Mouse (Mus musculus): ENCODE data around the gene Thsd4. TPM values are rescaled to one million over a fixed set of nuclear protein-coding genes. Genes with fewer than 3 reads are reported as not detected.

The Thsd4 gene
- total RNA-seq, 1 experiment: 1.6 TPM

GRCm38 (mm10) chr9:60290780-60291179 lies 231.1 kb downstream of the Thsd4 start:
- Histone ChIP-seq H3K4me1 (ENCODE audit: control insufficient read depth in 2 of 2, insufficient read depth in 2 of 2, low read length in 2 of 2, poor library complexity in 1 of 2) (peaks cover 0 to 2% of the 10 kb centered on the region in 2 experiments; a peak in 1 of 4 replicates), H3K36me3 (ENCODE audit: control insufficient read depth, insufficient read depth, low read length, poor library complexity, severe bottlenecking) (no peaks in the 10 kb centered on the region), H3K27ac (ENCODE audit: insufficient read depth, low read depth, low read length, poor library complexity, severe bottlenecking) (no peak overlapping the region), H3K9ac (ENCODE audit: insufficient read depth, low read depth, low read length, poor library complexity, severe bottlenecking) (no peak overlapping the region), H3K4me3 (ENCODE audit: insufficient read depth in 1 of 2, low read depth in 1 of 2, low read length in 2 of 2, poor library complexity in 1 of 2, severe bottlenecking in 1 of 2) (no peak overlapping the region), H3K9me3 (ENCODE audit: control insufficient read depth, insufficient read depth, low read depth, low read length) (no peaks in the 10 kb centered on the region)
- in situ Hi-C loops (cut with MboI; ENCODE audit: low sequenced_read_pairs in 2 of 2, unreplicated experiment in 2 of 2): no loop called here
- DNase-seq (ENCODE audit: low read depth, low spot score): no peak
- TF ChIP-seq ZNF384 (IDR thresholded peaks at IDR 0.05; ENCODE audit: low read depth, low read length) (no peak), ZC3H11A (IDR thresholded peaks at IDR 0.05; ENCODE audit: borderline replicate concordance, low read depth, low read length) (no peak), HCFC1 (IDR thresholded peaks at IDR 0.05; ENCODE audit: borderline replicate concordance, insufficient read depth, low read length) (no peak), CHD2 (IDR thresholded peaks at IDR 0.05; ENCODE audit: low read depth, low read length) (no peak), MAFK (IDR thresholded peaks at IDR 0.05; ENCODE audit: insufficient read depth, low read depth, low read length) (no peak)

DNA sequence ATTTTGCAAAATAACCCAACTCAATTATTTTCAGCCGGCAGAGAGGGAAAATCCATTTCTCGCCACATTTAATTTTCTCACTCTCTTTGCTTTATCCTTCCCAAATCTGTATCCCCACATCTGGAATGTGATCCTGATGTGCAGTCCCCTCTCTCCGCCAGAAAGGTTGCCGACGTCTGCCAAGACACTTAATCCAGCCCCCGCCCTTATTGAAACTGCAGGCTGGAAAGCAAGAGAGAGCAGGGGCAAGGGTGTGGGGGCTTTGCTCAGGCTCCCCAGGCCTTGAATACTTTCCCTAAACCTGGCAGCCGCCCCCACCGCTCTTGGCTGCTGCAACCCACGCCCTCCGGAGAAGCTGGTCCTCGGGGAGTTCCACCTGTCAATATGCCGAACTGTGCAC lies 233.1 kb downstream of the Thsd4 start:
- Histone ChIP-seq H3K36me3 (ENCODE audit: control insufficient read depth, insufficient read depth, low read length, poor library complexity, severe bottlenecking) (no peaks in the 10 kb centered on the region), H3K9ac (ENCODE audit: insufficient read depth, low read depth, low read length, poor library complexity, severe bottlenecking) (no peak overlapping the region), H3K4me1 (ENCODE audit: control insufficient read depth in 2 of 2, insufficient read depth in 2 of 2, low read length in 2 of 2, poor library complexity in 1 of 2) (peaks cover 0 to 2% of the 10 kb centered on the region in 2 experiments; a peak in 1 of 4 replicates), H3K27ac (ENCODE audit: insufficient read depth, low read depth, low read length, poor library complexity, severe bottlenecking) (no peak overlapping the region), H3K9me3 (ENCODE audit: control insufficient read depth, insufficient read depth, low read depth, low read length) (no peaks in the 10 kb centered on the region), H3K4me3 (ENCODE audit: insufficient read depth in 1 of 2, low read depth in 1 of 2, low read length in 2 of 2, poor library complexity in 1 of 2, severe bottlenecking in 1 of 2) (no peak overlapping the region)
- TF ChIP-seq CHD2 (IDR thresholded peaks at IDR 0.05; ENCODE audit: low read depth, low read length): no peak
- no peak for TF ChIP-seq HCFC1 (IDR thresholded peaks at IDR 0.05; ENCODE audit: borderline replicate concordance, insufficient read depth, low read length)
- TF ChIP-seq ZC3H11A (IDR thresholded peaks at IDR 0.05; ENCODE audit: borderline replicate concordance, low read depth, low read length): no peak
- no peak for TF ChIP-seq MAFK (IDR thresholded peaks at IDR 0.05; ENCODE audit: insufficient read depth, low read depth, low read length)
- TF ChIP-seq ZNF384 (IDR thresholded peaks at IDR 0.05; ENCODE audit: low read depth, low read length): no peak
- in situ Hi-C loops (cut with MboI; ENCODE audit: low sequenced_read_pairs in 2 of 2, unreplicated experiment in 2 of 2): no loop called here
- no peak for DNase-seq (ENCODE audit: low read depth, low spot score)

DNA sequence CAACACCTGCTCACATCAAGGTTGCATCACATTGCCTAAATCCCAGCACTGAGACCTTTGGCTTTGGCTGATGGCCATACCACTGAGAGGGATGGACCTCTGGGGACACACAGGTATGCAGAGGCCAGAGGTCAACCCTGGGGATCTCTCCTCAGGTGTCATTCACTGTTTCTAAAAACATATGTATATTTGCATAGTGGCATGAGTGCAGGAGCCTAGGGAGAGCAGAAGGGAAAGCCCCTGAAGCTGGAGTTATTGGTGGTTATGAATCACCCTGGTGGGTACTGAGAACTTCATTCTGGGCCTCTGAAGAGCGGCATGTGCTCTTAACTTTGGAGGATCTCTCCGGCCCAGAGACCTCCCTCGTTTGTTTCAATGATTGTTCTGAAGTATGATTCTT lies 235.5 kb downstream of the Thsd4 start:
- H3K4me3 ChIP-seq (ENCODE audit: insufficient read depth in 1 of 2, low read depth in 1 of 2, low read length in 2 of 2, poor library complexity in 1 of 2, severe bottlenecking in 1 of 2): no peak overlapping the region

GRCm38 (mm10) chr9:60285047-60285462 lies 236.8 kb downstream of the Thsd4 start:
- H3K9me3 ChIP-seq (ENCODE audit: control insufficient read depth, insufficient read depth, low read depth, low read length): no peaks in the 10 kb centered on the region
- H3K4me3 ChIP-seq (ENCODE audit: insufficient read depth in 1 of 2, low read depth in 1 of 2, low read length in 2 of 2, poor library complexity in 1 of 2, severe bottlenecking in 1 of 2): no peak overlapping the region
- no peak overlapping the region for H3K27ac ChIP-seq (ENCODE audit: insufficient read depth, low read depth, low read length, poor library complexity, severe bottlenecking)
- H3K4me1 ChIP-seq (ENCODE audit: control insufficient read depth in 2 of 2, insufficient read depth in 2 of 2, low read length in 2 of 2, poor library complexity in 1 of 2): peaks cover 0 to 2% of the 10 kb centered on the region in 2 experiments; a peak in 1 of 4 replicates
- DNase-seq (ENCODE audit: low read depth, low spot score): no peak
- in situ Hi-C loops (cut with MboI; ENCODE audit: low sequenced_read_pairs in 2 of 2, unreplicated experiment in 2 of 2): no loop called here
- no peaks in the 10 kb centered on the region for H3K36me3 ChIP-seq (ENCODE audit: control insufficient read depth, insufficient read depth, low read length, poor library complexity, severe bottlenecking)
- no peak overlapping the region for H3K9ac ChIP-seq (ENCODE audit: insufficient read depth, low read depth, low read length, poor library complexity, severe bottlenecking)
- no peak for TF ChIP-seq MAFK (IDR thresholded peaks at IDR 0.05; ENCODE audit: insufficient read depth, low read depth, low read length)
- TF ChIP-seq HCFC1 (IDR thresholded peaks at IDR 0.05; ENCODE audit: borderline replicate concordance, insufficient read depth, low read length): no peak
- TF ChIP-seq ZC3H11A (IDR thresholded peaks at IDR 0.05; ENCODE audit: borderline replicate concordance, low read depth, low read length): no peak

More for the DNA sequence above, 235.5 kb downstream of the Thsd4 start:
- Histone ChIP-seq H3K4me1 (ENCODE audit: control insufficient read depth in 2 of 2, insufficient read depth in 2 of 2, low read length in 2 of 2, poor library complexity in 1 of 2) (peaks cover 0 to 2% of the 10 kb centered on the region in 2 experiments; a peak in 1 of 4 replicates), H3K9me3 (ENCODE audit: control insufficient read depth, insufficient read depth, low read depth, low read length) (no peaks in the 10 kb centered on the region), H3K36me3 (ENCODE audit: control insufficient read depth, insufficient read depth, low read length, poor library complexity, severe bottlenecking) (no peaks in the 10 kb centered on the region), H3K9ac (ENCODE audit: insufficient read depth, low read depth, low read length, poor library complexity, severe bottlenecking) (no peak overlapping the region), H3K27ac (ENCODE audit: insufficient read depth, low read depth, low read length, poor library complexity, severe bottlenecking) (no peak overlapping the region)
- in situ Hi-C loops (cut with MboI; ENCODE audit: low sequenced_read_pairs in 2 of 2, unreplicated experiment in 2 of 2): no loop called here
- no peak for DNase-seq (ENCODE audit: low read depth, low spot score)
- TF ChIP-seq ZNF384 (IDR thresholded peaks at IDR 0.05; ENCODE audit: low read depth, low read length): no peak
- TF ChIP-seq ZC3H11A (IDR thresholded peaks at IDR 0.05; ENCODE audit: borderline replicate concordance, low read depth, low read length): no peak
- TF ChIP-seq HCFC1 (IDR thresholded peaks at IDR 0.05; ENCODE audit: borderline replicate concordance, insufficient read depth, low read length): no peak
- no peak for TF ChIP-seq MAFK (IDR thresholded peaks at IDR 0.05; ENCODE audit: insufficient read depth, low read depth, low read length)
- TF ChIP-seq CHD2 (IDR thresholded peaks at IDR 0.05; ENCODE audit: low read depth, low read length): no peak

DNA sequence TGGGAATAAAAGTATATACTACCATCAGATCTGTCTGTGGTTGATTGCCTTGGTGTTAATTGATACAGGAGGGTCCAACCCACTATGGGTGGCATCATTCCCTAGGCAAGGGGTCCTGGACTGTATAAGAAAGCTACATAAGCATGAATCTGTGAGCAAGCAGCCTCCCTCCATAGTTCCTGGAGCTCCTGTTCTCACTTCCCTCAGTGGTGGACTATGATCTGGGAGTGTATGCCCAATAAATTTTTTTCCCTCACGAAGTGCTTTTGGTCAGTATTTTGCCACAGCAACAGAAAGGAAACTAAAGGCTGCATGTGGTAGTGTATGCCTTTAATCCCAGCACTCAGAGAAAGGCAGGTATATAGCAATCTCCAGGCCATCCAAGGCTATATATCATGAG lies 237.5 kb downstream of the Thsd4 start:
- Histone ChIP-seq H3K4me1 (ENCODE audit: control insufficient read depth in 2 of 2, insufficient read depth in 2 of 2, low read length in 2 of 2, poor library complexity in 1 of 2) (peaks cover 0 to 2% of the 10 kb centered on the region in 2 experiments; a peak in 1 of 4 replicates), H3K9me3 (ENCODE audit: control insufficient read depth, insufficient read depth, low read depth, low read length) (no peaks in the 10 kb centered on the region), H3K27ac (ENCODE audit: insufficient read depth, low read depth, low read length, poor library complexity, severe bottlenecking) (no peak overlapping the region), H3K4me3 (ENCODE audit: insufficient read depth in 1 of 2, low read depth in 1 of 2, low read length in 2 of 2, poor library complexity in 1 of 2, severe bottlenecking in 1 of 2) (no peak overlapping the region), H3K9ac (ENCODE audit: insufficient read depth, low read depth, low read length, poor library complexity, severe bottlenecking) (no peak overlapping the region), H3K36me3 (ENCODE audit: control insufficient read depth, insufficient read depth, low read length, poor library complexity, severe bottlenecking) (no peaks in the 10 kb centered on the region)
- TF ChIP-seq MAFK (IDR thresholded peaks at IDR 0.05; ENCODE audit: insufficient read depth, low read depth, low read length) (no peak), HCFC1 (IDR thresholded peaks at IDR 0.05; ENCODE audit: borderline replicate concordance, insufficient read depth, low read length) (no peak), ZNF384 (IDR thresholded peaks at IDR 0.05; ENCODE audit: low read depth, low read length) (no peak), CHD2 (IDR thresholded peaks at IDR 0.05; ENCODE audit: low read depth, low read length) (no peak), ZC3H11A (IDR thresholded peaks at IDR 0.05; ENCODE audit: borderline replicate concordance, low read depth, low read length) (no peak)
- in situ Hi-C loops (cut with MboI; ENCODE audit: low sequenced_read_pairs in 2 of 2, unreplicated experiment in 2 of 2): no loop called here
- DNase-seq (ENCODE audit: low read depth, low spot score): no peak
